Mouse (Mus musculus) ES-E14 (cell line): ENCODE results near the gene Dnah3. TPM values are rescaled to one million over a fixed set of nuclear protein-coding genes. Genes with fewer than 3 reads are reported as not detected.

Experiments used
- DNase-seq: peaks from one replicate; pipeline ENCODE4 v3.0.0-alpha.2; 2013; ENCODE audit warnings: low read depth, low spot score
- H3K27ac ChIP-seq: 2 replicates; pipeline ENCODE4 v1.5.1; 2012; ENCODE audit warnings: low read depth, mild to moderate bottlenecking, low read length, moderate library complexity, mixed read lengths; ENCODE audit not compliant: poor library complexity, insufficient read depth, severe bottlenecking
- H3K36me3 ChIP-seq: 2 replicates; pipeline ENCODE4 v1.6.1; 2012; ENCODE audit warnings: mild to moderate bottlenecking, low read length, moderate library complexity, mixed read lengths; ENCODE audit not compliant: control insufficient read depth, poor library complexity, insufficient read depth, severe bottlenecking
- H3K4me1 ChIP-seq, 2 experiments: fragments of 150-350 bp in 1 of 2; sonication (generic) in 1 of 2; 2 replicates each; pipeline ENCODE4 v1.6.1; 2012; ENCODE audit warnings: low read length in 2 of 2, mild to moderate bottlenecking in 1 of 2, mixed read lengths in 1 of 2; ENCODE audit not compliant: control insufficient read depth in 2 of 2, insufficient read depth in 2 of 2, poor library complexity in 1 of 2
- H3K4me3 ChIP-seq, 2 experiments: fragments of 150-350 bp in 1 of 2; sonication (generic) in 1 of 2; 2 replicates each; pipeline ENCODE4 v1.5.1; 2012; ENCODE audit warnings: low read length in 2 of 2, low read depth in 1 of 2, mild to moderate bottlenecking in 1 of 2, mixed read lengths in 1 of 2; ENCODE audit not compliant: insufficient read depth in 1 of 2, poor library complexity in 1 of 2, severe bottlenecking in 1 of 2
- H3K9ac ChIP-seq: 2 replicates; pipeline ENCODE4 v1.6.1; 2012; ENCODE audit warnings: low read depth, mild to moderate bottlenecking, low read length, mixed read lengths; ENCODE audit not compliant: poor library complexity, insufficient read depth, severe bottlenecking
- H3K9me3 ChIP-seq: fragments of 150-350 bp; sonication (generic); 2 replicates; pipeline ENCODE4 v1.6.1; 2012; ENCODE audit warnings: low read depth, mild to moderate bottlenecking, low read length; ENCODE audit not compliant: control insufficient read depth, insufficient read depth
- CHD2 ChIP-seq: IDR thresholded peaks from 2 replicates; pipeline ENCODE4 v1.6.1; 2014; ENCODE audit warnings: mild to moderate bottlenecking, low read depth, low read length, inconsistent platforms
- HCFC1 ChIP-seq: IDR thresholded peaks from 2 replicates; pipeline ENCODE4 v1.6.1; 2012; ENCODE audit warnings: low read length, inconsistent platforms, borderline replicate concordance; ENCODE audit not compliant: insufficient read depth
- MAFK ChIP-seq: IDR thresholded peaks from 2 replicates; pipeline ENCODE4 v1.6.1; 2014; ENCODE audit warnings: mild to moderate bottlenecking, low read depth, low read length, inconsistent platforms; ENCODE audit not compliant: insufficient read depth
- ZC3H11A ChIP-seq: IDR thresholded peaks from 2 replicates; pipeline ENCODE4 v1.6.1; 2012; ENCODE audit warnings: low read depth, mild to moderate bottlenecking, inconsistent platforms, low read length, borderline replicate concordance
- ZNF384 ChIP-seq: IDR thresholded peaks from 2 replicates; pipeline ENCODE4 v1.6.1; 2012; ENCODE audit warnings: low read depth, low read length, inconsistent platforms
- in situ Hi-C, 2 experiments: fragments of 600-800 bp; cut with MboI; formaldehyde crosslinking; loops; one replicate each; pipeline ENCODE4 v1.15.1; 2025; ENCODE audit warnings: low sequenced_read_pairs in 2 of 2, inconsistent platforms in 1 of 2; ENCODE audit not compliant: unreplicated experiment in 2 of 2
- total RNA-seq: library from RNA; depleted of rRNA; stranded (reverse); fragments of 300-350 nt; gene quantifications from 2 replicates; pipeline ENCODE4 v1.2.3, GENCODE M21; 2012; rRNA removed

Dnah3 gene
- total RNA-seq: 0.05 TPM in 1 of 2 replicates, not detected in the other

GRCm38 (mm10) chr7:120095180-120095579, at the start of gene Dnah3:
Dnah3 (minus strand) TSS chr7:120095280.
- no peaks in the 10 kb centered on the region for H3K36me3 ChIP-seq
- in situ Hi-C loops: no loop called here
- H3K27ac ChIP-seq: no peak within 1 kb of the TSS
- H3K9me3 ChIP-seq: no peaks in the 10 kb centered on the region
- TF ChIP-seq MAFK: no peak
- TF ChIP-seq CHD2: no peak
- TF ChIP-seq ZC3H11A: no peak
- TF ChIP-seq ZNF384: no peak
- TF ChIP-seq HCFC1: no peak
- no peak within 1 kb of the TSS for H3K9ac ChIP-seq
- DNase-seq: no peak
- no peaks in the 10 kb centered on the region for H3K4me1 ChIP-seq
- H3K4me3 ChIP-seq: no peak within 1 kb of the TSS

DNA sequence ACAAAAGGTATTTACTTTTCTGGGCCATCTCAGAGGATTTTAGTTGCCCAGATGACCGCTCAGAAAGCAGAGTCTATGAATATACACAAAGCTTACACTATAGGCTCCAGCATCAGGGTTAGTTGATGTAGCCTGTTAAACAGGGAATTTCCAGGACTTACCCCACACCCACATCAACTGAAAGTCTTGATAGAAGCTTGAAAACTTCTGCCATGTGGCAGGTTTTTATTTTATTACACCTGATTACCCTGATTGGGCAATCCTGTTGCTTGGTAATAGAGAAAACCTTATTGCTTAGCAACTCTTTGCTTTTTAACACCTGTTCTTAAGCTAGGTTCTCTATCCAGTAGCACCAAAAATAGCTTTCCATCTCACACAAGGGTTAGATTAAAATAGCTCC, 47.7 kb upstream of the Dnah3 start:
- TF ChIP-seq ZNF384 (no peak), MAFK (no peak), CHD2 (no peak), HCFC1 (no peak), ZC3H11A (no peak)
- Histone ChIP-seq H3K4me3 (no peak overlapping the region), H3K9me3 (no peaks in the 10 kb centered on the region), H3K36me3 (no peaks in the 10 kb centered on the region), H3K27ac (no peak overlapping the region), H3K4me1 (no peaks in the 10 kb centered on the region), H3K9ac (no peak overlapping the region)
- no peak for DNase-seq
- in situ Hi-C loops: no loop called here

GRCm38 (mm10) chr7:120128951-120129350, 33.9 kb upstream of the Dnah3 start:
- in situ Hi-C loops: no loop called here
- Histone ChIP-seq H3K4me1 (no peaks in the 10 kb centered on the region; a peak in 1 of 4 replicates), H3K9me3 (no peaks in the 10 kb centered on the region), H3K36me3 (no peaks in the 10 kb centered on the region), H3K4me3 (no peak overlapping the region), H3K27ac (no peak overlapping the region), H3K9ac (no peak overlapping the region)
- TF ChIP-seq ZC3H11A (no peak), MAFK (no peak), ZNF384 (no peak), CHD2 (no peak)
- no peak for DNase-seq

DNA sequence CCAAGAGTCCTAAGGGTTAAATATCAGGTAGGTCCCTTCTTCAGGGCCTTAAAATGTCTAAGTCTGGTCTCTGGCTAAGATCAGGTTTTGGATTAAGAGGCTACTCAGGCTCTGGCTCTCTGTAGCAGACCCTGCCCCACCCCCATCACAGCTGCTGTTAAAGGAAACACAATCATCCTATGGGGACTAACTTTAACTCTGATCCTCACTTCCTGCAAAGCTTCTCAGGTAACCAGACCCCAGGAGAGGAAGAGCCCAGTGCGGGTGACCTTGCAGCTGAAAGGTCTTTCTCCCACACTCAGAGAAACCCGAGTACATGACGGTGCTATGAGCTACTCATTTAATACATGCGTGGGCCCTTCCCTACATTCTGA, 32.6 kb upstream of the Dnah3 start:
- in situ Hi-C loops: no loop called here
- no peak overlapping the region for H3K27ac ChIP-seq
- H3K9me3 ChIP-seq: no peaks in the 10 kb centered on the region
- no peak overlapping the region for H3K9ac ChIP-seq
- no peaks in the 10 kb centered on the region for H3K36me3 ChIP-seq
- TF ChIP-seq MAFK: no peak
- no peak for TF ChIP-seq ZNF384
- TF ChIP-seq ZC3H11A: no peak
- TF ChIP-seq HCFC1: no peak
- DNase-seq: no peak
- no peak overlapping the region for H3K4me3 ChIP-seq
- no peaks in the 10 kb centered on the region; a peak in 1 of 4 replicates for H3K4me1 ChIP-seq
